Mouse (Mus musculus) cerebellum, postnatal 14 days (tissue): ENCODE results near the gene Pou2f1.
A peak's percentile ranks its signal among the peaks of the same experiment; 100 is the strongest.

ENCODE experiments used
- DNase-seq, 2 experiments: peaks; one replicate each; pipeline ENCODE4 v3.0.0; 2021; ENCODE audit warnings: mixed read lengths in 2 of 2

Pou2f1 gene

GRCm38 (mm10) chr1:166002520-166003155, at the start of gene Pou2f1:
Gene Pou2f1 (minus strand): TSS chr1:166002678.
- DNase-seq, result peak; percentile 98

GRCm38 (mm10) chr1:166049046-166049827, 46.8 kb upstream of the Pou2f1 start:
- no peak for DNase-seq

DNA sequence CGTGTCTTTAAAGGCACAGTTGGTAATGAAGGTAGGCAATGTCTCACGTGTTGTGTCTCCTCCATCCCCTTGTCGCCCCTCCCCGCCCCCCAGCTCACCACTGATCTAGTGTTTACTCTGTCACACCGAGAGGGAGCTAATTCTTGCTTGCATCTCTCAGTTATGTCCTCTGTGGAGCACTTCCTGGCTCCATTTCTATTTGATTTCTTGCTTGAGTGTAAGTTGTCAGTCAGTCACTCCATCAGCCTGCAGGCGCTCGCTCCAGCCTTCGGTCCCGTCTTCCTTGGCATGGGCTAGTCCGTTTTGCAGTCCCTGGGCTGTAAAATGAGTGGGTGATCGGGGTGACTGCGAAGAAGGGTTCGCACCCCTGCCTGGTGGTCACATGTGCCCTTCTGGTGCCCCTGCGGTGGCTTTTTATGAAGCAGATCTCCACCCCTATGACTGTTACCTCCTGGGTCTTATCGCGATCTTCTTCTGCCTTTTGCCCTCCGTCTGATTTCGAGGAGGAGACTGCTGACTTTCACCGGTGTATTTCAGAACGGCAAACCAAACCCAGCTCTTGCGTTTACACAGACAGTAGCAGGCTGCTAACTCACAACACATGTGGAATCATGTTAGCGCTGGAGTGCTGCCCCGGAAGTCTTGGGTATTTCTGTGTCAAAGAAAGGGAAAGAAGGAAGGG, 45.9 kb upstream of the Pou2f1 start:
- DNase-seq, result no peak

DNA sequence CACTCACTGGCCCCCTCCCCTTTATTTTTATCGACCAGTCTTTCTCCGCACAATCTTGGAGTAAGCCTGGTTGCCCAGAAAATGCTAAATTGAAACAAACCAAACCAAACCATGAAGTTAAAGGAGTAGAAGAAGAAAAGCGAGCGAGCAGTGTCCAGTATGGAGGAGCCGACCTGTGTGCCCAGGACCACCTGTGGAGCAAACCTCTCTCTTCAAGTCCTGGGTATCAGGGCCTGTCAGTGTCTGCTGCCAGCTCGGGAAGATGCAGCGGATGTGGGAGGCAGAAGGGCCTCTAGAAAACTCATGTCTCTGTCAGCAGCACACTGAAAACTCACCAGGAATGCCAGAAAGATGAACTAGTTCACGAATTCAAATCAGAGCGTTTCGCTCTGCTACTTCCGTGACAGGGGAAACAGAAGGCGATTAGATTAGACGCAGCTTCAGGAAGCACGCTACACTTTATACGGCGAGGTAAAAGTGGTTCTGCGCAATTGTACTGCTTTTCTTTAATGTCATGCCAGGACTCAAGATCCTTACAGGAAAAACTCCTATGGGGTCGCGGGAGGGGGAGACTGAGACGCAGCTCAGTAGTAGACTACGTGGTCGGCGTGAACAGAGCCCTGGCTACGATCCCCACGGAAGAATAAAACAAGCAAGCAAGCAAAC, 45.2 kb upstream of the Pou2f1 start:
- peak; percentile 28 to 37 for DNase-seq

GRCm38 (mm10) chr1:166045894-166046197, 43.4 kb upstream of the Pou2f1 start:
- no peak for DNase-seq

GRCm38 (mm10) chr1:166045060-166045893, 42.8 kb upstream of the Pou2f1 start:
- no peak for DNase-seq

- DNase-seq, result no peak
Measured at GRCm38 (mm10) chr1:166043451-166044149, 41.1 kb upstream of the Pou2f1 start.

- no peak for DNase-seq
Measured at GRCm38 (mm10) chr1:166041501-166041900, 39.0 kb upstream of the Pou2f1 start.

- DNase-seq, result no peak
Measured at GRCm38 (mm10) chr1:166038731-166039332, 36.4 kb upstream of the Pou2f1 start.

DNA sequence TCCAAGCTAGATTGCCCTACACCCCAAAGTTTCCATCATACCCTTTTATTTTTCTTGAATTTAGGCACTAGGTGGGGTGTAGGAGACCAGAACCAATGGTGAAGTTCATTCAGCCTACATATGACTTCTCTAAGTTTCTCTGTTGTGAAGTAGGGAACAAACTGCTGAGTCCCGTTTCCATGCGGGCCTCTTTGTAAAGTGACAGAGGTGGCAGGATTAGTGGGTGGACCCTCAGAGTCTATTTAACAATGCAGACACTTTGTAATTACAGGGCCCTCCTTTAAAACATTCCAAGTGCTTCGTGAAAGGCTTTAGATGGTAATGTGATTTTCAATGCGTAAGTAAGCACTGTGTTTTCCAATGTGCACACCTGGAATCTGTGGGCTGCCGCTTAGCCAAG, 32.6 kb upstream of the Pou2f1 start:
- no peak for DNase-seq

- no peak for DNase-seq
Measured at GRCm38 (mm10) chr1:166031673-166032547, 29.4 kb upstream of the Pou2f1 start.

DNA sequence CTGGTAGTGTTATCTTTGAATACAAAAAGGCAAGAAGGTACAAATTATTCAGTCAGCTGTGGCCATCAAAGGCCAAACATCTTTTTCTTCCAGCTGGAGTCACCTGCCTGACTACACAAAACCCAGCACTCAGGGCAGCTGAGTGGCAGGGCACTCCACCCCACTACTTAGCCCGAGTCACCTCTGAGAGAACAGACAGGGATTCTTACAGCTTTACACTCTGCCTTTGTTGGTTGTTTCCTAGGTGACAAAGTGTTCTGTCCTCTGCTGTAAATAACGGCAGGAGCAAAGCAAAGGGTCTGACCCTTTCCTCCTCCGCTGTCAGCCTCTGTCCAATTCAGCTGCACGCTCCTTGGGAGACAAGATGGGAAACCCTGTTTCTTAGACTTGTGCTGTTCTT, 21.5 kb upstream of the Pou2f1 start:
- no peak for DNase-seq

DNA sequence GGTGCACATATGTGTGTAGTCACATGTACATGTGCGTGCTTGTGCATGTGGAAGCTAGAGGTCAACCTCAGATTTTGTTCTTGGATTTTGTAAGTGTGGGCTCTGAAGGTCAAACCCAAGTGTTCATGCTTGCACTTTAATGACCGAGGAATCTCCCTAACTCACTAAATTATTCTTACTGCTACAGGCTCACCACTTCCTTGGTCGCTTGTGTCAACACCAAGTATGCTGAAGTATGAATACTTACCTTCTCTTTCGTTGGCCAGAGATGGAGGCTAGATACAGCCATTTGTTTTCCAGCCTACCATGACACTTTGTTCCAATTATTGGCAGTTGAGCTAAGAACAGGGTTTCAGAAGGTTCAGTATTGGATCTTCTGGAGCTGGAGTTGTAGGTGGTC, 14.7 kb upstream of the Pou2f1 start:
- no peak for DNase-seq

DNA sequence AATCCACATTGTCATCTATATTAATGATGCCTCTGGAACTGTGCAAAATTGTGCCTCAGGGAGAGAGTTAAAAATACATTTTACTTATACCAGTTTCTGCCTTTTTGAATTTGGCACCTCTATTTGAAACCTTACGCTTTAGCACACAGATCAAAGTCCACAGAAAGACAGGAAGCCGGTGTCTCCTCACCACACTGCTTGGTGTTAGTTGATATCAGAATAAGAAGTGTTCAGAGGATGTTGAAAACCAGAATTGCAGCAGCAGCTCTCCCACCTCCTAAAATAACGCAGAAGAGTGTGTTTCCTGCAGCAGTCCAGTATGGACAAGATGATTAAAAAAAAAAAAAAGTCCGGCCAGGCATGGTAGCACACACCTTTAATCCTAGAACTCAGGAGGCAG, 13.8 kb upstream of the Pou2f1 start:
- no peak for DNase-seq

GRCm38 (mm10) chr1:166014530-166014929, 12.1 kb upstream of the Pou2f1 start:
- no peak for DNase-seq

GRCm38 (mm10) chr1:166010106-166010505, 7.6 kb upstream of the Pou2f1 start:
- no peak for DNase-seq

- no peak for DNase-seq
Measured at GRCm38 (mm10) chr1:166008634-166009350, 6.3 kb upstream of the Pou2f1 start.

DNA sequence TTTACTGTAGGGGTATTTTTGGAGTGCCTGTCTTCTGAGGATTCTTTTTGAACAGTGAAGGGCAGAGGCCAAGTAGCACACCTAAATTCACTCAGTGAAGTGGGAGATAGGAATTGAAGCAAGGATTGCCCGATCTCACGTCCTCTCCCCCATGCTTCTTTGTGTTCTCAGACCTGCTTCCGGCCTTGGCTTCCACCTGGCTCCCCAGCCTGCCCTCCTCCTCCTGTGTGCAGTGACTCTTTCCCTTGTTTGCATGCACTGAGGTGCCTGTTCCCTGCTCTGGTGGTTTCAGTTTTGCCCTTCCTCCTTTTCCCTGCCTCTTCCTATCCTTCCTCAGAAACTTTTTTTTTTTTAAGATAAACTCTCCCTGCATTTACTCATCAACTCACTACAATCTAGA, 4.5 kb upstream of the Pou2f1 start:
- no peak for DNase-seq

- peak; percentile 97 for DNase-seq
Measured at GRCm38 (mm10) chr1:166003181-166004022, 924 bp upstream of the Pou2f1 start.
